Mouse (Mus musculus) A20 (cell line): Measurements from ENCODE around the gene Dgkg.

Experiments used
- DNase-seq: peaks from one replicate; pipeline ENCODE4 v3.0.0-alpha.2; 2011; ENCODE audit warnings: low read depth, low spot score

The Dgkg gene

GRCm38 (mm10) chr16:22548167-22549080, 108.6 kb downstream of the Dgkg start:
- DNase-seq, result peak; percentile 87

- DNase-seq, result no peak
These were observed 109.3 kb downstream of the Dgkg start for GRCm38 (mm10) chr16:22547741-22548140.

- DNase-seq, result peak; percentile 49
These were observed 111.2 kb downstream of the Dgkg start for GRCm38 (mm10) chr16:22545799-22546198.

- peak; percentile 59 for DNase-seq
These were observed 111.9 kb downstream of the Dgkg start for GRCm38 (mm10) chr16:22545016-22545561.

GRCm38 (mm10) chr16:22542691-22543141, 114.3 kb downstream of the Dgkg start:
- DNase-seq, result no peak

GRCm38 (mm10) chr16:22539275-22539674, 117.7 kb downstream of the Dgkg start:
- no peak for DNase-seq

DNA sequence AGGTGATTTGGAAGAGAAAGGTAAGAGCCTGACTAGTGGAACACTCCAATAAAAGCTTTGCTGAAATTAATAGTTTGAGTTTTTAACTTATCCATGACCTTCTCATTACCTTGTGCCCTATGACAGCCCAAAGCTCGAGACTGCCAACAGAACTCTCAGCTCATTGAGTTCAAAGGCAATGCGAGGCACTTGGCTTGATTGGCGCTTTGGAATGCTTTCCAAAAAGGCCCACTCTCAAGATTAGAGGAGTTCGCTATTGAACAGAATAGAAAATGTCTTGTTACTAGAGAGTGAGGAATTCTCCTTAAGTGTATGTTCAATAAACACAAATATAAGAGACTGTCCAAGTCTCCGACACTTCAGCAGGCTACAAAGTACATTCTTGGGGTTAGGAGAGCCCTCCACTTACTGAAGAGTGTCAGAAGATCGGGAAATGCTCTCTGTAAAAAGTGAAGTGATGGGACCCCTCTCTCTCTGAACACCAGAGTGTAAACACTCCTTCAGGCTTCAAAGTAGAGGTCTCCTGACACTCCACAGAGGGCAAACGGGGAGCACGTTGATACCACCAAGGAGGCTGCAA, 120.3 kb downstream of the Dgkg start:
- DNase-seq, result no peak

DNA sequence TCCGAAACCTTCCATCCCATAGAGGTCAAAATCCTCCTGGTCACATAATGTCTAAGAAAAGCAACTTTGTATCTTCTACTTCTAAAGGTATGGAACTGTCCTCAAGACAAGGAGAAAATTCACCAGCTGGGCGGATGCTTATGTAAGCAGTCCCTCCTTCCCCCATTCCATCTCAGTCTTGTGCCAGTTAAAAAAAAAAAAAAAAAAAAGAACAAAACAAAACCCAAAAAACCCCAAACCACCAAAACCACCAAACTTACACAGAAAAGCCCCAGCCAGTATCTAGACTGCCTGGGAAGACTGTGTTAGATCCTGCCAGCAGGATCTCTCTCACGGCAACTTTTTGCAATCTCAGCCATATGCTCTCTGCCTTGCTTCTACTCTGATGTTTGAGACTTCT, 123.9 kb downstream of the Dgkg start:
- DNase-seq, result no peak

- DNase-seq, result no peak
These were observed 125.2 kb downstream of the Dgkg start for GRCm38 (mm10) chr16:22531834-22532233.

DNA sequence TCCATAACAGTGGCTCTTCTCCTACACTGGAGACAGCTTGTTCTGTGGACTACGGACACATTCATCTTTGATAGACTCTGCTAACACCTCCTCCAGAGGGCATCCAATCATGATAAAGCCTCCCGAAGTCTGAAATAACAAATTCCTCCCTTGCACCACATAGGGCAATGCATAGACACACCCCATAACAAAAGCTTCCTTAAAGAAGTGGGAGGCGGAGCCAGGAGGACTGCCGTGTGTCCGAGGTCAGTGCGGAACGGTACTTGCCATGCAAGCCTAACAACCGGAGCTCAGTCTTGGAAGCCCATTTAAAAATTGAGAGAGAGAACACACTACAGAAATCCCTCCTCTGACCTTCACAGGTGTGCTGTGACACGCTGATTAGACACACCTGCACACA, 126.0 kb downstream of the Dgkg start:
- DNase-seq, result no peak

GRCm38 (mm10) chr16:22527499-22527939, 129.5 kb downstream of the Dgkg start:
- no peak for DNase-seq

- DNase-seq, result no peak
These were observed 130.6 kb downstream of the Dgkg start for GRCm38 (mm10) chr16:22526386-22526785.

DNA sequence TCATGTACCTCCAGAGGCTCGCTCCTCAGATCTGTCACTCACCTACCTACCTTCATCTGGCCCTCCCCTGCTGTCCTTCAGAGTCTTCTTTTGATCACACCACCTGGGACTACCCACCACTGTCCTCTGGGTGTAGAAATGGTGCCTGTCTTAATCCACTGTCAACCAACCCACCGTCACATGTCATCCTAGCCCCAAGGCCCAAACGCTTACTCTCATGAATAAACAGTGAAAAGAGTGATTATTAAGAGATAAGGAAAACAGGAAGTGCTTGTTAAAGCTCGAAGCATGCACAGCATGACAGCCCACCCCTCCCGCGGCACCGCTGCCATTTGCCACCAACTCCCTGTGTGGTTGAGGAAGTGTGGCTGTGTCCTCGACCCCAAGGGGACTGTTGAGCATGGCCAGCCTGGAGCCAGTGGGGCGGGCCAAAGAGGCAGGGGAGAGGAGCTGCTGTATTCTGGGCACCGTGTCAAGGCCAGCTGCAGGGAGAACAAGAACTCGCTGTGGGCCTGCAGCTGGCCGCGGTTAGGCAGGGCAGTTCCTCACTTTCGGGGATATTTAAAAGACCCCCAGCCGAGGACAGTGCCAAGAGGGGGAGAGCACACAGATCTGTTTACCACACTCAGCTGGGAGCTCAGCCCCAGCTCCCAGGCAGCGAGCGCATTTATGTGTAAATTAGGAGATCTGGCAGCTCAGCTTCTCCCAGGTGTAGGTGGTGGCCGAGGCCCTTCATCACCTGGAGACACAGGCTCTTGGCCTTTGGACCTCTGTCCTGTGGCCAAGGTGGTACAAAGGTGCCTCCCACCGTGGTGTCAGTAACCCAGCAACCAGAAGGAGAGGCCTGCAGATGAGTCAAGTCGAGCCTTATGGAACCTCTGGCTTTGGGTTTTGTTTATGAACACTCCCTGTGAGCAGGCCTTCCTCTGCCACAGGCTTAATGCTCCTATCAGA, 139.3 kb downstream of the Dgkg start:
- DNase-seq, result peak; percentile 63

- DNase-seq, result no peak
These were observed 141.5 kb downstream of the Dgkg start for GRCm38 (mm10) chr16:22515476-22515875.

GRCm38 (mm10) chr16:22510861-22511637, 146.0 kb downstream of the Dgkg start:
- DNase-seq, result no peak

DNA sequence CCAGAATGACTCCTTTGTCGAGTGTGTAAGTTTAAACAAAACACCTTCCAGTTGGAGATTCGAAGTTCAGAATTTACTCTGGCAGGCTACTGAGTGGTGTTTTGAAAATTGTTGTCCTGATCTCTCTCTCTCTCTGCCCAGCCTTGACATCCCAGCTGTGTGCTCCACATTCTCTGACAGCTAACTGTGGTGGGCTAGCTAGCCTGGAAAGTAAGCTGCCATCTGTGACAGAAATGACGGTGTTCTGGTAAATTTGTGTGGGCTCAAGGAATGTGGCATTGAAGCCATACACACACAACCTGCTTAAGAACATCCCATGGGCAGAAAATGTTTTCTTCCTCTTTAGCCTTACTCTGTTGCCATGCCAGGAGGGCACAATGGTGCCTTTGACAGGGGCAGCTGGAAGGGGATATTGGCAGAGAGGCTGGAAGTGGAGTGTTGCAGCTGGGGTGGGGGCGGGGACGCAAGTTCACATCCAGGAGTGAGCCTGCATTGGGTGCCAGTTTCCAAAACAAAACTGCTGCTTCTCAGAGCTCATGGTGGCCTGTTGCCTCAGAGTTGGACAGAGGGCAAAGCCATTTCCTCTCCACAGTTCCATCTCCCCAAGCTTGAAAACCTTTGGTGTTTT, 148.0 kb downstream of the Dgkg start:
- DNase-seq, result no peak

GRCm38 (mm10) chr16:22505656-22506055, 151.4 kb downstream of the Dgkg start:
- DNase-seq, result no peak

- no peak for DNase-seq
These were observed 152.2 kb downstream of the Dgkg start for GRCm38 (mm10) chr16:22504851-22505250.

DNA sequence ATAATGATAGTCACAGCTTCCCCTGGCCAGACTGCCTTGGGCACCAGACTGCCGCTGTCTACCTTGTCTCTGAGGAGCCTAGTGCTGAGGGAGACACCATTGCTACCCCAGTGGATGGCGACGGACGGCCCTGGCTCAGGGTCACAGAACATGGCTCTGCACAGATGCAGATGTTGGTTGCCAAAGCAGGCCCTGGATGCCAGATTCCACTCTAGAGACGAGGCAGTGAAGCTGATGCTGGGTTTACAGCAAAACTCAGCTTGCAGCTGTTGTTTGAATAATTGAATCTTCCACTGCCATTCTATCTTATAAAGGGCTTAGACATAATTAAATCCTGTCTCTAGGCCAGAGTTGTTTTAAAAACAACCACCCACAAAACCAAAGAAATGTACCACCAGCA, 153.0 kb downstream of the Dgkg start:
- DNase-seq, result no peak

GRCm38 (mm10) chr16:22503467-22503866, 153.6 kb downstream of the Dgkg start:
- no peak for DNase-seq
